Mouse (Mus musculus): ENCODE results near the gene AC170998.1. TPM values are rescaled to one million over a fixed set of nuclear protein-coding genes. Genes with fewer than 3 reads are reported as not detected.

AC170998.1 gene
- polyA plus RNA-seq, 2 experiments, result 0.26 to 1.9 TPM

GRCm38 (mm10) chr17:28698245-28698644 is 27.6 kb upstream of the AC170998.1 start:
- no peak overlapping the region for H3K4me3 ChIP-seq (replicated peaks; ENCODE audit: low read length)

GRCm38 (mm10) chr17:28698672-28699071 is 27.2 kb upstream of the AC170998.1 start:
- WGBS, result 91% methylated on average over 2 of the region's 2 CpGs
- Histone ChIP-seq H3K9ac (ENCODE audit: low read depth, low read length, severe bottlenecking) (no peak overlapping the region), H3K27me3 (ENCODE audit: control insufficient read depth, insufficient read depth, low read length) (no peaks in the 10 kb centered on the region), H3K27ac (replicated peaks; ENCODE audit: low read depth, low read length) (no peak overlapping the region), H3K36me3 (ENCODE audit: control insufficient read depth, insufficient read depth, low read length) (no peaks in the 10 kb centered on the region), H3K4me3 (replicated peaks; ENCODE audit: low read length) (no peak overlapping the region), H3K4me1 (ENCODE audit: control insufficient read depth, insufficient read depth, low read length) (peaks cover under 1% of the 10 kb centered on the region; the same call in 1 of the 2 replicates), H3K9me3 (ENCODE audit: control insufficient read depth, low read length) (no peaks in the 10 kb centered on the region), H3K4me2 (replicated peaks; ENCODE audit: low read depth, low read length, severe bottlenecking) (no peak overlapping the region)
- ATAC-seq (ENCODE audit: low FRiP score, low read depth), result no peak
- DNase-seq (ENCODE audit: low spot score), result no peak
- TF ChIP-seq POLR2A (IDR thresholded peaks at IDR 0.05; ENCODE audit: borderline replicate concordance, extremely low read depth, insufficient read depth, insufficient read length), result no peak

More at GRCm38 (mm10) chr17:28698245-28698644, 27.6 kb upstream of the AC170998.1 start:
- TF ChIP-seq POLR2A (IDR thresholded peaks at IDR 0.05; ENCODE audit: borderline replicate concordance, extremely low read depth, insufficient read depth, insufficient read length), result no peak
- H3K9me3 ChIP-seq (ENCODE audit: control insufficient read depth, low read length), result no peaks in the 10 kb centered on the region
- no peak overlapping the region for H3K9ac ChIP-seq (ENCODE audit: low read depth, low read length, severe bottlenecking)
- no peak overlapping the region for H3K4me2 ChIP-seq (replicated peaks; ENCODE audit: low read depth, low read length, severe bottlenecking)
- WGBS, result 50% methylated on average over 4 of the region's 4 CpGs
- peaks cover 5% of the 10 kb centered on the region for H3K4me1 ChIP-seq (ENCODE audit: control insufficient read depth, insufficient read depth, low read length)
- no peaks in the 10 kb centered on the region for H3K36me3 ChIP-seq (ENCODE audit: control insufficient read depth, insufficient read depth, low read length)
- no peak for DNase-seq (ENCODE audit: low spot score)
- H3K27ac ChIP-seq (replicated peaks; ENCODE audit: low read depth, low read length), result no peak overlapping the region
- H3K27me3 ChIP-seq (ENCODE audit: control insufficient read depth, insufficient read depth, low read length), result no peaks in the 10 kb centered on the region
- no peak for ATAC-seq (ENCODE audit: low FRiP score, low read depth)

DNA sequence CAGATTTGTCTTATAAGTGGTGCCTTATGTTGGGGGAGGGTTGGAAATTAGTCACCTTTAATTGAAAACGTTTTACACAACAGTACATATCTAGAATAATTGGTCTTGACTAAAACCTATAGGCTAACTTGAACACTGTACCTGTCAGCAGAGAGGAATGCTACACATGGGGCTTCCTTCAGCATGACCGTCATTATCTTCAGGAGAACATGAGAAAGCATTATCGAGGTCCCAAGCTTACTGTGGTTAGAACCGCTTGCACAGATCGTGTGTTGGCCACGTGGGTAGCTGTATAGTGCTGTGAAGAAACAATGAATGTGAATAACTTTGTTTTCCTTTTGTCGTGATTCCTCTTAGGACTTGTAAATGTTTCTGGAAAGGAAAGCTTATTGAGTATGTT is 26.1 kb upstream of the AC170998.1 start:
- Histone ChIP-seq H3K36me3 (ENCODE audit: control insufficient read depth, insufficient read depth, low read length) (no peaks in the 10 kb centered on the region), H3K9ac (ENCODE audit: low read depth, low read length, severe bottlenecking) (no peak overlapping the region), H3K4me3 (replicated peaks; ENCODE audit: low read length) (no peak overlapping the region), H3K9me3 (ENCODE audit: control insufficient read depth, low read length) (no peaks in the 10 kb centered on the region), H3K4me1 (ENCODE audit: control insufficient read depth, insufficient read depth, low read length) (no peaks in the 10 kb centered on the region; the same call in 1 of the 2 replicates), H3K27me3 (ENCODE audit: control insufficient read depth, insufficient read depth, low read length) (no peaks in the 10 kb centered on the region), H3K4me2 (replicated peaks; ENCODE audit: low read depth, low read length, severe bottlenecking) (no peak overlapping the region), H3K27ac (replicated peaks; ENCODE audit: low read depth, low read length) (no peak overlapping the region)
- DNase-seq (ENCODE audit: low spot score), result no peak
- no peak for ATAC-seq (ENCODE audit: low FRiP score, low read depth)
- no peak for TF ChIP-seq POLR2A (IDR thresholded peaks at IDR 0.05; ENCODE audit: borderline replicate concordance, extremely low read depth, insufficient read depth, insufficient read length)
- 76% methylated on average over 7 of the region's 7 CpGs for WGBS

DNA sequence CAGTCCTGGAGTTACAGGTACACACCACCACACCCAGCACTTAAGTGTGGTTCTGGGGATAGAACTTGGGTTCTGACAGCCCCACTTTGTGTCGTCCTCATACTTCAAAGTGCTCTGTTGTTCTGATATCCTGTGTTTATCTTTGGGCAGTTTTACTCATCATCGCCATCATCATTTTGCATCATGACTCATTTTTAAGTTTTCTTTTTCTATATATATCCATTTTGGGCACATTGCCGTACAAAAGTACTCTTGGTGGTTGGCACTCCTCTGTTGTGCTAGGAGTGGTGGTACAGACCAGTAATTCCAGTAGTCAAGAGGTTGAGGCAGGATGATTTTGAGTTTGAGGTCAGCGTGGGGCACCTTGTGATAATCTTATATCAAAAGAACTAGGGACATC is 24.7 kb upstream of the AC170998.1 start:
- Histone ChIP-seq H3K4me2 (replicated peaks; ENCODE audit: low read depth, low read length, severe bottlenecking) (no peak overlapping the region), H3K36me3 (ENCODE audit: control insufficient read depth, insufficient read depth, low read length) (no peaks in the 10 kb centered on the region), H3K9ac (ENCODE audit: low read depth, low read length, severe bottlenecking) (no peak overlapping the region), H3K4me1 (ENCODE audit: control insufficient read depth, insufficient read depth, low read length) (no peaks in the 10 kb centered on the region; the same call in 1 of the 2 replicates), H3K4me3 (replicated peaks; ENCODE audit: low read length) (no peak overlapping the region), H3K27ac (replicated peaks; ENCODE audit: low read depth, low read length) (no peak overlapping the region), H3K27me3 (ENCODE audit: control insufficient read depth, insufficient read depth, low read length) (no peaks in the 10 kb centered on the region), H3K9me3 (ENCODE audit: control insufficient read depth, low read length) (no peaks in the 10 kb centered on the region)
- WGBS, result 93% methylated on average over 4 of the region's 4 CpGs
- DNase-seq (ENCODE audit: low spot score), result no peak
- ATAC-seq (ENCODE audit: low FRiP score, low read depth), result no peak
- no peak for TF ChIP-seq POLR2A (IDR thresholded peaks at IDR 0.05; ENCODE audit: borderline replicate concordance, extremely low read depth, insufficient read depth, insufficient read length)

DNA sequence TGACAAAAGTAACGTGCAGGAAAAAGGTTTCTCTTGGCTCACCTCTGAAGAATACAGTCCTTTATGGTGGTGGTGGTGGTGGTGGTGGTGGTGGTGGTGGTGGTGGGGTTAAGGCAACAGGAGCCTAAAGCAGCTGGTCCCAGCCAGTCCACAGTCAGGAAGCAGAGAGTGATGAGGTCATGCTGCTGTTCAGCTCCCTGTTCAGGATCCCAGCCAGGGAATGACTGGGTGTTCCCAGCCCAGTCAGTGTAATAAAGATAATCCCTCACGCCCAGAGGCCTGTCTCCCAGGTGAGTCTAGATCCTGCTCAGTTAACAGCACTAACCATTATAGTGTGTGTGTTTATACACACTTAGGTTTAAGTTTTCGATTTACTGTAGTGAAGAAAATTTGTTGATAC is 24.1 kb upstream of the AC170998.1 start:
- WGBS, result 73% methylated on average over 3 of the region's 3 CpGs
- Histone ChIP-seq H3K27me3 (ENCODE audit: control insufficient read depth, insufficient read depth, low read length) (no peaks in the 10 kb centered on the region), H3K4me2 (replicated peaks; ENCODE audit: low read depth, low read length, severe bottlenecking) (no peak overlapping the region), H3K27ac (replicated peaks; ENCODE audit: low read depth, low read length) (no peak overlapping the region), H3K9ac (ENCODE audit: low read depth, low read length, severe bottlenecking) (no peak overlapping the region), H3K4me1 (ENCODE audit: control insufficient read depth, insufficient read depth, low read length) (no peaks in the 10 kb centered on the region; the same call in 1 of the 2 replicates), H3K9me3 (ENCODE audit: control insufficient read depth, low read length) (no peaks in the 10 kb centered on the region), H3K36me3 (ENCODE audit: control insufficient read depth, insufficient read depth, low read length) (no peaks in the 10 kb centered on the region), H3K4me3 (replicated peaks; ENCODE audit: low read length) (no peak overlapping the region)
- no peak for TF ChIP-seq POLR2A (IDR thresholded peaks at IDR 0.05; ENCODE audit: borderline replicate concordance, extremely low read depth, insufficient read depth, insufficient read length)
- ATAC-seq (ENCODE audit: low FRiP score, low read depth) (no peak), DNase-seq (ENCODE audit: low spot score) (no peak)

DNA sequence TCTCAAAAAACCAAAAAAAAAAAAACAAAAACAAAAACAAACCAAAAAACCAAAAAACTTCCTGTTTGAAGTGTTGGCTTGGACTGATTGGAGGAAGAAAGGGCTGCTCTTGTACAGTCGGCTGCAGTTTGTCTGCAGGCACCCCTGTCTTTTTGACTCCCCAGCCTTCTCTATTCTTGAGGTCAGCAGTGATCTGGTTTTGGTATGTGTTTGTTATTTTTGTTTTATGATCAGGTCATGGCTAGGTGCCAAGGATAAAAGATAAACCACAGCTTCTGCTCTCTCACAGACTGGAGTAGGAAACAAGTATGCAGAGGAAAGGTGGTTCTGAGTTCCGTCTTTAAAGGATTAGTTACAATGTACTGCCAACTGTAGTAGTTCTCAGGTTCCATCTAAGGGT is 23.2 kb upstream of the AC170998.1 start:
- no peak for TF ChIP-seq POLR2A (IDR thresholded peaks at IDR 0.05; ENCODE audit: borderline replicate concordance, extremely low read depth, insufficient read depth, insufficient read length)
- Histone ChIP-seq H3K9ac (ENCODE audit: low read depth, low read length, severe bottlenecking) (no peak overlapping the region), H3K4me1 (ENCODE audit: control insufficient read depth, insufficient read depth, low read length) (no peaks in the 10 kb centered on the region; the same call in 1 of the 2 replicates), H3K9me3 (ENCODE audit: control insufficient read depth, low read length) (no peaks in the 10 kb centered on the region), H3K27me3 (ENCODE audit: control insufficient read depth, insufficient read depth, low read length) (no peaks in the 10 kb centered on the region), H3K27ac (replicated peaks; ENCODE audit: low read depth, low read length) (no peak overlapping the region), H3K4me2 (replicated peaks; ENCODE audit: low read depth, low read length, severe bottlenecking) (no peak overlapping the region), H3K36me3 (ENCODE audit: control insufficient read depth, insufficient read depth, low read length) (no peaks in the 10 kb centered on the region), H3K4me3 (replicated peaks; ENCODE audit: low read length) (no peak overlapping the region)
- 62% methylated on average over 2 of the region's 2 CpGs for WGBS
- DNase-seq (ENCODE audit: low spot score) (no peak), ATAC-seq (ENCODE audit: low FRiP score, low read depth) (no peak)
